In the genomic region with DNA sequence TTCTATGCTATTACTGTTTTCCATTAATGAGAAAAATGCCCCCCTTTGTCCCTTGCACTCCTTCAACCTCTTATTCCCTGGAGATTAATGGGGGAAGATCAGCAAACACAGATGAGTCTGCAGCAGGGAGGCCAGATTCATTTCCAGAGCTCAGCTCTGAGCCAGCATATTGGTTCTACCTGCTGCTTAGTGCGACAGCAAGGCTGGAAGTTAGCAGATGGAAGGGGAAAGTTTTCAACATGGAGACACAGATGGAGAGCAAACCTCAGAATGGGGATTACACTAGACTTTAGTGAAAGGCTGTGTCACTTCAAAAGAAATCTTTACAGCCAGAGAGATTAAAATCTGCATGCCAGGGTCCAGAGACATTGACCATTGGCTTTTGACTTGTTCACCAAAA, we compare ENCODE assay signal across 26 mouse cellular contexts.
DNase-seq lines count a peak whose midpoint lies in the region; ATAC-seq and TF ChIP-seq lines count a peak whose summit lies in the region.
"Had no signal": no experiment of that assay in that cellular context is flagged by ENCODE, and none has a peak within 500 bp of the region (broad histone marks: within the 10 kb centered on the region; RNA-seq: fewer than 3 reads in every experiment).

No protein-coding gene starts in this region.

- no peaks in the 10 kb centered on the region for H3K9me3 ChIP-seq in midbrain, postnatal 0 days (ENCODE audit: low read length)
- H3K9me3 ChIP-seq in midbrain, embryonic 11.5 days (ENCODE audit: control insufficient read depth, low read length): no peaks in the 10 kb centered on the region
- no peaks in the 10 kb centered on the region for H3K9me3 ChIP-seq in forebrain, postnatal 0 days (ENCODE audit: low read length)
- H3K9me3 ChIP-seq: heart, embryonic 13.5 days; limb, embryonic 15.5 days; midbrain, embryonic 13.5 days; stomach, embryonic 15.5 days had no signal

- TF ChIP-seq CTCF in midbrain, postnatal 0 days (IDR thresholded peaks at IDR 0.05): no peak
- TF ChIP-seq CTCF in forebrain, postnatal 0 days (IDR thresholded peaks at IDR 0.05; ENCODE audit: low read depth): no peak

- no peak overlapping the region for H3K4me2 ChIP-seq in midbrain, postnatal 0 days (ENCODE audit: low read depth, low read length, poor library complexity, severe bottlenecking)
- no peak overlapping the region for H3K4me2 ChIP-seq in midbrain, embryonic 11.5 days
- H3K4me2 ChIP-seq in forebrain, postnatal 0 days (ENCODE audit: low read depth): no peak overlapping the region
- H3K4me2 ChIP-seq: heart, embryonic 13.5 days; hindbrain, embryonic 14.5 days; limb, embryonic 15.5 days; lung, embryonic 14.5 days; midbrain, embryonic 13.5 days; stomach, embryonic 15.5 days had no signal

- no peaks in the 10 kb centered on the region for H3K27me3 ChIP-seq in midbrain, postnatal 0 days (ENCODE audit: insufficient read depth, low read length)
- no peaks in the 10 kb centered on the region for H3K27me3 ChIP-seq in midbrain, embryonic 11.5 days (ENCODE audit: control insufficient read depth, insufficient read depth, low read length)
- H3K27me3 ChIP-seq in forebrain, postnatal 0 days (ENCODE audit: insufficient read depth, low read length): no peaks in the 10 kb centered on the region
- H3K27me3 ChIP-seq: heart, embryonic 13.5 days; limb, embryonic 15.5 days; midbrain, embryonic 13.5 days; stomach, embryonic 15.5 days had no signal

- no peak overlapping the region for H3K4me3 ChIP-seq in midbrain, postnatal 0 days (ENCODE audit: low read depth, low read length)
- no peak overlapping the region for H3K4me3 ChIP-seq in midbrain, embryonic 11.5 days (ENCODE audit: low read depth, low read length)
- no peak overlapping the region for H3K4me3 ChIP-seq in forebrain, postnatal 0 days (ENCODE audit: low read depth, low read length)
- H3K4me3 ChIP-seq: heart, embryonic 13.5 days; left cerebral cortex, adult 2 months; limb, embryonic 15.5 days; midbrain, embryonic 13.5 days; stomach, embryonic 15.5 days had no signal

- ATAC-seq in midbrain, postnatal 0 days (ENCODE audit: low FRiP score): no peak
- ATAC-seq in midbrain, embryonic 11.5 days (ENCODE audit: low FRiP score): no peak
- peak; percentile 71 for ATAC-seq in forebrain, postnatal 0 days
- ATAC-seq: midbrain, embryonic 13.5 days had no signal

- no peaks in the 10 kb centered on the region for H3K4me1 ChIP-seq in midbrain, postnatal 0 days (ENCODE audit: insufficient read depth, low read length)
- H3K4me1 ChIP-seq in midbrain, embryonic 11.5 days (ENCODE audit: control insufficient read depth, insufficient read depth, low read length): no peaks in the 10 kb centered on the region
- H3K4me1 ChIP-seq in forebrain, postnatal 0 days (ENCODE audit: insufficient read depth): no peaks in the 10 kb centered on the region
- H3K4me1 ChIP-seq: heart, embryonic 13.5 days; limb, embryonic 15.5 days; midbrain, embryonic 13.5 days; stomach, embryonic 15.5 days had no signal

- H3K27ac ChIP-seq in midbrain, postnatal 0 days (ENCODE audit: low read depth, low read length): no peak overlapping the region
- no peak overlapping the region for H3K27ac ChIP-seq in midbrain, embryonic 11.5 days (ENCODE audit: low read depth, low read length)
- no peak overlapping the region for H3K27ac ChIP-seq in forebrain, postnatal 0 days (ENCODE audit: low read depth, low read length)
- H3K27ac ChIP-seq: heart, embryonic 13.5 days; hindbrain, embryonic 14.5 days; left cerebral cortex, adult 2 months; limb, embryonic 15.5 days; liver, embryonic 14.5 days; midbrain, embryonic 13.5 days; stomach, embryonic 15.5 days had no signal

- H3K36me3 ChIP-seq in midbrain, postnatal 0 days (ENCODE audit: insufficient read depth, low read length): no peaks in the 10 kb centered on the region
- no peaks in the 10 kb centered on the region for H3K36me3 ChIP-seq in midbrain, embryonic 11.5 days (ENCODE audit: control insufficient read depth, insufficient read depth, low read length)
- H3K36me3 ChIP-seq in forebrain, postnatal 0 days (ENCODE audit: insufficient read depth): no peaks in the 10 kb centered on the region
- H3K36me3 ChIP-seq: heart, embryonic 13.5 days; limb, embryonic 15.5 days; midbrain, embryonic 13.5 days; stomach, embryonic 15.5 days had no signal

- peak; percentile 2 for DNase-seq in midbrain, postnatal 0 days (ENCODE audit: low spot score)
- no peak for DNase-seq in midbrain, embryonic 11.5 days (ENCODE audit: low spot score, missing footprints)
- DNase-seq in forebrain, postnatal 0 days: peak; percentile 70
- DNase-seq in layer of hippocampus, adult 8-10 months (ENCODE audit: low spot score in 2 of 2): peak; percentile 34 to 47
- DNase-seq in telencephalon, adult 2 months (ENCODE audit: low read depth, low spot score): peak; percentile 28
- DNase-seq in urinary bladder, adult 2 months (ENCODE audit: low spot score): no peak
- no peak for DNase-seq in heart, adult 8-10 months (ENCODE audit: low spot score)
- DNase-seq: adrenal gland, adult 2 months; cerebellum, adult 2 months; cerebellum, postnatal 36 days; gastrocnemius, postnatal 14 days; heart, adult 18-20 months; heart, postnatal 14 days; kidney, adult 8-10 months; kidney, postnatal 14 days; left cerebral cortex, postnatal 4 days; lung, embryonic 14.5 days; thymus, adult 18-20 months; thymus, postnatal 36 days had no signal

- 56% methylated on average over 1 of the region's 1 CpGs for WGBS in midbrain, postnatal 0 days
- 65% methylated on average over 1 of the region's 1 CpGs for WGBS in midbrain, embryonic 11.5 days
- 56% methylated on average over 1 of the region's 1 CpGs for WGBS in forebrain, postnatal 0 days

- H3K9ac ChIP-seq in midbrain, postnatal 0 days (replicated peaks; ENCODE audit: low read length, poor library complexity, severe bottlenecking): no peak overlapping the region
- H3K9ac ChIP-seq in midbrain, embryonic 11.5 days (ENCODE audit: low read length): no peak overlapping the region
- H3K9ac ChIP-seq in forebrain, postnatal 0 days: no peak overlapping the region
- H3K9ac ChIP-seq: heart, embryonic 13.5 days; hindbrain, embryonic 14.5 days; limb, embryonic 15.5 days; liver, embryonic 14.5 days; lung, embryonic 14.5 days; midbrain, embryonic 13.5 days; stomach, embryonic 15.5 days had no signal

Comparison
In these comparisons a context has a peak if more than half of its experiments do, and no peak if none do; other contexts are left out.
1. DNase-seq: peak in midbrain, postnatal 0 days (single experiment), forebrain, postnatal 0 days (single experiment), layer of hippocampus, adult 8-10 months (2 of 2) and telencephalon, adult 2 months (single experiment); none in midbrain, embryonic 11.5 days (single experiment), urinary bladder, adult 2 months (single experiment) and heart, adult 8-10 months (single experiment).